Mouse (Mus musculus) heart, embryonic 12.5 days (tissue): ENCODE results near the gene Slc39a2. TPM values are rescaled to one million over a fixed set of nuclear protein-coding genes. Genes with fewer than 3 reads are reported as not detected.
A peak's percentile ranks its signal among the peaks of the same experiment; 100 is the strongest.

Experiments used
- ATAC-seq: fragments of 200-750 bp; cut with Nextera tagmentation; 2 replicates; pipeline ENCODE4 v1.8.0; 2017; ENCODE audit warnings: moderate TSS enrichment, moderate library complexity; ENCODE audit not compliant: insufficient number of reproducible peaks, low FRiP score
- H3K27ac ChIP-seq: fragments of 300-500 bp; sonication (generic); 2 replicates; pipeline ENCODE4 v1.5.1; 2016; ENCODE audit warnings: mild to moderate bottlenecking, moderate library complexity; ENCODE audit not compliant: poor library complexity, severe bottlenecking
- H3K27me3 ChIP-seq: fragments of 300-500 bp; sonication (generic); replicated peaks from 2 replicates; pipeline ENCODE4 v1.6.1; 2016; ENCODE audit warnings: mild to moderate bottlenecking, moderate library complexity
- H3K36me3 ChIP-seq: fragments of 300-500 bp; sonication (generic); 2 replicates; pipeline ENCODE4 v1.6.1; 2016; ENCODE audit warnings: mild to moderate bottlenecking, moderate library complexity
- H3K4me1 ChIP-seq: fragments of 300-500 bp; sonication (generic); replicated peaks from 2 replicates; pipeline ENCODE4 v1.6.1; 2016; ENCODE audit warnings: mild to moderate bottlenecking
- H3K4me2 ChIP-seq: fragments of 300-500 bp; sonication (generic); 2 replicates; pipeline ENCODE4 v1.6.1; 2016; ENCODE audit warnings: mild to moderate bottlenecking, moderate library complexity
- H3K4me3 ChIP-seq: fragments of 300-500 bp; sonication (generic); 2 replicates; pipeline ENCODE4 v1.5.1; 2016; ENCODE audit warnings: mild to moderate bottlenecking
- H3K9ac ChIP-seq: fragments of 300-500 bp; sonication (generic); 2 replicates; pipeline ENCODE4 v1.6.1; 2016; ENCODE audit warnings: mild to moderate bottlenecking, moderate library complexity
- H3K9me3 ChIP-seq: fragments of 300-500 bp; sonication (generic); replicated peaks from 2 replicates; pipeline ENCODE4 v1.6.1; 2016; ENCODE audit warnings: mild to moderate bottlenecking, moderate library complexity
- WGBS: fragments of 180-500 bp; shearing (Covaris S2); methylation state at CpG from one replicate; pipeline ENCODE4 v1.1.7; 2016; 5-methylcytosine and 5-hydroxymethylcytosine counted together
- polyA plus RNA-seq: library from polyadenylated mRNA; unstranded; fragments of >200 nt; fragmentation: Nextera tagmentation; extraction: Ambion mirVana; gene quantifications from 2 replicates; pipeline ENCODE4 v1.2.1, GENCODE M21; 2016

Gene Slc39a2
- polyA plus RNA-seq, 1 experiment from 2014 or later = 0.20 TPM

DNA sequence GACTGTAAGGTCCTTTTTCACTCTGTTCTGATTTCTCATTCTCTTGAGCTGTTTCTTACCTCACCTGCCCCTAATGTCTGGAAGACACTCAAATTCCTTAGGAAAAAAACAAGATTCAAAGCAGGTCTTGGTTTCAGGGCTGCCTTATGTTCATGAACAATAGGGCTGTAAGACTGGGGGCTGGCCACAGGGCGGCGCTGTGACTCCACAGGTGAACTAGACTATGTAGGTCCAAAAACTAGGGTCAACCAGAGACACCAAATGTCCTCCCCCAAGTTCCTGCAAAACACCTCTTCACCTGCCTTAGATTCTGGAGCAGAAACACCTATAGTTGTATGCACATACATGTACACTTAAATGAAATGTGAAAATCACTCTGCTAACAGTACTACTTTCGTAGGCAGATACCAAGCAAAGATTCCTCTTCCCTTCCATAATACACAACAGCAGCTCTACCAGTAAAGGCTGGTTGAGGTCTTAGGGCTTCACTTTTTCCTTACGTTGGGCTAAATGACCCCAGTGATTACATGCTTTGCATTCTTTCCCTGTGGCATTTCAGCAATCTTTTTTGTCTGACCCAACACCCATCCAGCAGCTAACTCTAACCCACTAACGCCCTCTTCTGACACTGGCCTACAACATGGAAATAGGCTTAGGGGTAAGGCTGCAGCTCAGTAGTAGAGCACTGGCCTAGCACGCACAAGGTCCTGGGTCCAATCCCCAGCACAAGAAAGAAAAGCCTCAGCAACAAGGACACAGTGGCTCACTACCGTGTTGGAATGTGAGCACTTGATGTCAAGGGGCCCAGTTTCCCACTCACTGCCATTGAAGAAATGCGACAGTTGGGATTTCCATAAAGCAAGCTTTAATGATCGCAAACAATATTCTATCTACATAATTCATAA is 10.4 kb downstream of the Slc39a2 start:
- Histone ChIP-seq H3K36me3 (peaks cover 31% of the 10 kb centered on the region), H3K4me3 (no peak overlapping the region), H3K4me1 (peaks cover 31% of the 10 kb centered on the region), H3K4me2 (no peak overlapping the region), H3K27me3 (no peaks in the 10 kb centered on the region), H3K9me3 (no peaks in the 10 kb centered on the region; the same call in 1 of the 2 replicates), H3K9ac (no peak overlapping the region), H3K27ac (0 out of 2 replicates have a peak overlapping the region, but pooled peaks have one; percentile 15)
- peak; percentile 19; the same call in 1 of the 2 replicates for ATAC-seq
- 46% methylated on average over 9 of the region's 9 CpGs for WGBS

DNA sequence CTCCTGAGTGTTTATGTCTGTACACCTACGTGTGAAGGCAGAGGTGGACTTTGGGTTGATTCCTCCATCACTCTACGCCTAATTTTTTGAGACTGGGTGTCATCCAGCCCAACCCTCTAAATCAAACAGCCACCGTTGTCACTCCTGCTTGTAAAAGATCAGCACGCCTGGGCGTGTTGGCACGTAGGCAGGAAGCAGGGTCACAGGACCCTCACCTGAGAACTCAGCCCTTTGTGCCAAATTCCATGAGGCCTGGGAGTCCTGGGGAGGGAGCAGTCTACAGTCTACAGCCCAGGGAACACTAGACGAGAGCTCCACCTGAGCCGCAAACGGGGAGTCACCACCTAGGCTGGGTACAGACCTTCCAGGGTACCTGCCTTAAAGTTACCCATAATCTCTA is 11.1 kb downstream of the Slc39a2 start:
- no peak for ATAC-seq
- Histone ChIP-seq H3K27me3 (no peaks in the 10 kb centered on the region), H3K27ac (0 out of 2 replicates have a peak overlapping the region, but pooled peaks have one; percentile 15), H3K9me3 (no peaks in the 10 kb centered on the region; the same call in 1 of the 2 replicates), H3K9ac (no peak overlapping the region), H3K36me3 (peaks cover 39% of the 10 kb centered on the region), H3K4me3 (no peak overlapping the region), H3K4me2 (no peak overlapping the region), H3K4me1 (peaks cover 31% of the 10 kb centered on the region)
- WGBS = 86% methylated on average over 9 of the region's 9 CpGs

DNA sequence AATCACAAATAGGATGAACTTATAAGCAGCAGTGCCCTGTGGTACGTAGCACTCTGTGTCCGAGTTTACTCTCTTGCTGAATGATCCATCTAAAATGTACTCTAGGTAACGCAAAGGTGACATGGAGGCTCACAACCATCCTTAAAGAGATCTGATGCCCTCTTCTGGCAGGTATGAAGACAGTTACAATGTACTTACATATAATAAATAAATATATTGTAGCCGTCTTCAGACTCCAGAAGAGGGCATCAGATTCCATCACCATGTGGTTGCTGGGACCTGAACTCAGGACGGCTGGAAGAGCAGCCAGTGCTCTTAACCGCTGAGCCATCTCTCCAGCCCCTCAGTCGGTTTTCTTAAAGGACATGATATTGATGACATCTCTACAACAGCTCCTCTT is 12.0 kb downstream of the Slc39a2 start:
- Histone ChIP-seq H3K27ac (no peak overlapping the region), H3K4me3 (no peak overlapping the region), H3K36me3 (peaks cover 48% of the 10 kb centered on the region), H3K9me3 (no peaks in the 10 kb centered on the region; the same call in 1 of the 2 replicates), H3K9ac (no peak overlapping the region), H3K27me3 (no peaks in the 10 kb centered on the region), H3K4me1 (peaks cover 31% of the 10 kb centered on the region), H3K4me2 (no peak overlapping the region)
- WGBS = 68% methylated on average over 7 of the region's 7 CpGs
- ATAC-seq = no peak

DNA sequence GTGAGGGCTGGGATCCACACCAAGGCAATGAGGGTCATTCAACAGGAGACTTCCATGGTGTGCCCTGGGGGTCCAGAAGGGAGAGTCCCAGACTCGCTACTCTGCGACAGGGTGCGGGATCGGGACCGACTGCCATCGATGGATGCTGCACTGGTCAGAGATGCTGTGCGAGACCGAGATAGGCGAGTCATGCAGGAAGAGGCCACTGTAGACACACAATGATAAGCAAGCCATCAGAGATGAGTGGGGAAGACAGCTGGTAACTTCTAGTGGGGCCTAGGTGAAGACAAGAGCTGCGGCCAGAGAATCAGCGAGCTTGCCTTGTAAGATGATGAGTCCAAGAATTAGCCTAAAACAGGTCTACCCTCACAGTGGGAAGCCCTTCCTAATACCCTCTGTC is 13.4 kb downstream of the Slc39a2 start:
- no peak overlapping the region for H3K4me3 ChIP-seq
- no peak overlapping the region for H3K9ac ChIP-seq
- ATAC-seq = 0 out of 2 replicates have a peak, but pooled peaks have one; percentile 26
- H3K27ac ChIP-seq = no peak overlapping the region
- H3K27me3 ChIP-seq = no peaks in the 10 kb centered on the region
- peaks cover 61% of the 10 kb centered on the region for H3K36me3 ChIP-seq
- H3K4me2 ChIP-seq = no peak overlapping the region
- H3K9me3 ChIP-seq = no peaks in the 10 kb centered on the region
- H3K4me1 ChIP-seq = peaks cover 31% of the 10 kb centered on the region
- WGBS = 72% methylated on average over 11 of the region's 11 CpGs

DNA sequence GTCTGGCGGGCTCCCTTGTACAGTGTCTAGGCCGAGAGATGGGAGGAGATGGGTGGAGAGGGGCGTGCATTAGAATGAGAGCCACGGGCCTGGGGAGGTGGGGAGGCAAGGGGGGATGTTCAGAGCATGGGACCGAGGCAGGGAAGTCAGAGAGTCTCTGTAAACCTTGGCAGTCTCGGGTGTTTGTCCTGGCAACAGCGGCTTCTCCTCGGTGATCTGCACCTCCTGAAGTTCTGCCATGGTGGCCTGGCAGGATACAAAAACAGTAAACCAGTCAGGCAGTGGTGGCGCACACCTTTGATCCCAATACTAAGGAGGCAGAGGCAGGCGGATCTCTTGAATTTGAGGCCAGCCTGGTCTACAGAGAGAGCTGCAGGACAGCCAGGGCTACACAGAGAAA is 18.6 kb downstream of the Slc39a2 start:
- no peak for ATAC-seq
- Histone ChIP-seq H3K27me3 (no peaks in the 10 kb centered on the region), H3K36me3 (peaks cover 48% of the 10 kb centered on the region), H3K9me3 (no peaks in the 10 kb centered on the region), H3K4me2 (peak overlapping the region; percentile 97), H3K27ac (no peak overlapping the region), H3K4me1 (peaks cover 38% of the 10 kb centered on the region), H3K9ac (no peak overlapping the region), H3K4me3 (no peak overlapping the region)
- WGBS = 85% methylated on average over 10 of the region's 10 CpGs

DNA sequence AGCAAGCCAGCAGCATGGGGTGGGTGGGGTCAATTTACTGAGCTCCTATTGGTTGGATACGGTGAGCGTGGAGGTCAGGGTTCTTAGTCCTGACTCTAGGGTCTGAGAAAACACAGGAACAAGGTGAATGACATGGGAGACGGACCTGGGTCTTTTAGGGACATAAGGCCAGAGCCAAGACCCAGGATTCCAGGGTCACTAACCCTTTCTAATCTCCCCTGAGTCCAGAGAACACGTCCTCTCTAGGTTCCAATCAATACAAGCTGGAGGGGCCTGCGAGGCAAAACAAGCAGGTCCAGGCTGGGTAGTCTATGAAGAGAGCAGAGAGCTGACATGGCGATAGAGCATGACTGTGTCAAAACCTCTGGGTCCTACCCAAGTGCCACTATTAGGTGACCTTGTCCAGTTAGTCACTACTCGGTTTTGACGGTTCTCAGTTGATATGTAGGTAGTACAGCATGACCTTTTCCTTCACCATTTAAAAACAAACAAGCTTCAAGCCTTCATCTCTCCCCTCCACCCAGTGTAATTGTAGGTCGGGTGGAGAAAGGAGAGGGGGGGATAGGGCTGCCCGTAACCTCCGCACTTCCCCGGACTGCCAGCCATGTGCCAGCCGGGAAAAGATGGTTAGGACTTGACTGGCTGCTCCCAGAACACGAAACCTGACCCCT is 19.8 kb downstream of the Slc39a2 start:
- Histone ChIP-seq H3K27ac (peak overlapping the region; percentile 91), H3K4me3 (peak overlapping the region; percentile 74), H3K4me1 (peaks cover 26% of the 10 kb centered on the region), H3K4me2 (peak overlapping the region; percentile 97), H3K9me3 (no peaks in the 10 kb centered on the region), H3K27me3 (no peaks in the 10 kb centered on the region), H3K9ac (peak overlapping the region; percentile 87), H3K36me3 (peaks cover 38% of the 10 kb centered on the region)
- peak; percentile 13; the same call in 1 of the 2 replicates for ATAC-seq
- 7% methylated on average over 14 of the region's 14 CpGs for WGBS

DNA sequence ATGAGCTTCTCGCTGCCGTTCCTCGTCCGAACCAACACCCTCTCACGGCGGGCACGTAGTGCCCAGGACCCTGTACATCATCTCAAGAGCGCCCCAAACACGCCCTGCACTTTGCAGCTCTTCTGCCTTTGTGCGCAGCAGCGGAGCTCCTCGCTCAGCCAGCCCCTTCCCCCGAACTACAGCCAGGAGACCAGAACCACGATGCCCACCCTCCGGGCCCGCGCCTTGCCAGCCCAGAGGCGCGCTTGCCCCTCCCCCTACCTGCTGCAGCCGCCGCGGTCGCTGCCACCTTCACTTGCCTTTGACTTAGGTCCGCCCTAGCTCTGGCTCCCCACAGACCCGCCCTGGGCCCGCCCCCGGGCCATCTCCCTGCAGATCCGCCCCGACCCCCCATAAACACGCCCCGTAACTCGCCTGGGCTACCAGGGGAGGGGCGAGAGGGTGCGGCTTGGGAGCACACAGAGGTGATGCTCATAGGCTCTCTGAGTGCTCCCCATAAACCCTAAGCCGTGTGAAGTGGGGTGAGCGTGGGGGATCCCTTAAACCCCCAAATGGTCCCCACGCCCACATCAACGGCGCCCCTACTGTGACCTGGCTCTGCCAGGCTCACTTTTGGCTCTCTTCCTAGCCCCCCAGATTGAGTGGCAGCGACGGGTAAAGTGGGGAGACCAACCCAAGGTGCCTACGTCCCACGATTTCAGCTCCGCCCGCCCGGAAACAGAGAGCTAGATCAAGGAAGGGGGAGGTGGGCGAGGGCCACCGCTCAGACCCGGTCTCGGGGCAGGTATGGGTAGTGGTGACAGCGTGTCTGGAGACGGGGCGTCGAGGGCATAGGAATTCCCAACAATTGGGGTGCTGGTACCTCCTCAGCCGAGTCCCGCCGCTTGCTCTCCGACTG is 20.6 kb downstream of the Slc39a2 start:
- Histone ChIP-seq H3K9me3 (no peaks in the 10 kb centered on the region), H3K4me3 (peak overlapping the region; percentile 74), H3K4me2 (peak overlapping the region; percentile 97), H3K9ac (peak overlapping the region; percentile 87), H3K4me1 (peaks cover 21% of the 10 kb centered on the region), H3K27ac (peak overlapping the region; percentile 91), H3K27me3 (no peaks in the 10 kb centered on the region), H3K36me3 (peaks cover 30% of the 10 kb centered on the region)
- ATAC-seq = peak; percentile 90
- WGBS = under 1% methylated on average over 58 of the region's 58 CpGs

DNA sequence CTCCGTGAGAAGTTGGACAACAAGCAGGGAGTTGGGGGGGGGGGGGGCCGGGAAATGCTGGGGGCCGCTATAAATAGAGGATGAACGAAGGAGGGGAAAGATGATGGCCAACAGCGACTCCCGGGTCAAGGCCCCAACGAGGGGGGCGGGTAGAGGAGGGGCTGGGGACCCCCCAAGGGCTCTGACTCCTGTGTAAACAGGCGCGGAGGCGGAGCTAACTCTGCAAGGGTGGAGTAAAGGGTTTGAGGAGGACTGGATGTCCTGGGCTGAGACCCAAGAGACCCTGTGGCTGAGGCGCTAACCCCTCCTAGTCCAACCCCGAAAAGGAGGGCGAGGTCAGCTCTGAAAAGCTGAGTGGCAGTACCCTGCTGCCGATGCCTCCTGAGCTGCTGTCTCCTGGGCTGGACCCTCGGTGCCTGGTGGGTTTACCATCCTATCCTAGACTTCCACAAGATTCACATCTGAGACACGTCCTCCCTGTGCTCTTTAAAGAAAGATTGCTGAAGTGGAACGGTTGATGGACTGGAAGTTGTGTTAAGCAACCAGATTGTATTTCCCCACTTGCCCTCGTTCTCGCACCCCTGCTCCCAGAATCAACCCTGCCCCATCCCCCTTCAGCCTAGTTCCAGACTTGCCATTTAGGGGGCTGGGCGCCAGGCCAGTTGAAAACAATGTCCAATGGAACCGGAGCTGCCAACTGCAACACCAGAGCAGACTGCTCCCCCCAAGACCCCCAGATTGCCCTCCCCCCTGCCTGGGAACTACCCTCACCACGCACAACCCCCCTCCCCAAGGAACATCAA is 21.5 kb downstream of the Slc39a2 start, which contains the start of gene Ndrg2:
Ndrg2 (minus strand) TSS at position 199 of the 803 bp plus-strand sequence.
- ATAC-seq = peak; percentile 75
- Histone ChIP-seq H3K4me1 (peaks cover 21% of the 10 kb centered on the region), H3K27me3 (no peaks in the 10 kb centered on the region), H3K9ac (peak within 1 kb of the TSS; percentile 87), H3K4me3 (peak within 1 kb of the TSS; percentile 74), H3K36me3 (peaks cover 22% of the 10 kb centered on the region), H3K4me2 (peak within 1 kb of the TSS; percentile 97), H3K27ac (peak within 1 kb of the TSS; percentile 91), H3K9me3 (no peaks in the 10 kb centered on the region)
- 3% methylated on average over 22 of the region's 23 CpGs for WGBS

DNA sequence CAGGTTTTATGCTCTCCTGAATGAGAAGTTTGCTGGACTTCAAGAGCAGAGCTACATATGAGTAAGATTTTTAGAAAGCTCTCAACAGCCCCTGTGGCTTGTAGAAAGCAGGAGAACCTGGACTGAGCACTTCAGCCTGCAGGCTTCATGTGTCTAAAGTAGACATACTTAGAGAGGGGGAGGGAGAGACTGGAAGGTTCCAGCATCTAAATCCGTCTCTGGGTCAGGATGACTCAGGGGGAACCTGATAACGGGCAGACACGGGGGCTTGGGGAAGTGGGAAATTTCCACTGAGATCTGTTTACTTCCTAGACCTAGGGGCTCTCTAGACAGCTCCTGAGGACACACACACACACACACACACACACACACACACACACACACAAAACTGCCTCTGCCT is 22.3 kb downstream of the Slc39a2 start:
- Histone ChIP-seq H3K4me2 (peak overlapping the region; percentile 19; the same call in 1 of the 2 replicates), H3K27ac (peak overlapping the region; percentile 91), H3K9ac (no peak overlapping the region), H3K27me3 (no peaks in the 10 kb centered on the region), H3K4me1 (peaks cover 21% of the 10 kb centered on the region), H3K4me3 (no peak overlapping the region), H3K9me3 (no peaks in the 10 kb centered on the region), H3K36me3 (peaks cover 13% of the 10 kb centered on the region)
- WGBS = 0% methylated on average over 3 of the region's 3 CpGs
- 0 out of 2 replicates have a peak, but pooled peaks have one; percentile 5 for ATAC-seq

DNA sequence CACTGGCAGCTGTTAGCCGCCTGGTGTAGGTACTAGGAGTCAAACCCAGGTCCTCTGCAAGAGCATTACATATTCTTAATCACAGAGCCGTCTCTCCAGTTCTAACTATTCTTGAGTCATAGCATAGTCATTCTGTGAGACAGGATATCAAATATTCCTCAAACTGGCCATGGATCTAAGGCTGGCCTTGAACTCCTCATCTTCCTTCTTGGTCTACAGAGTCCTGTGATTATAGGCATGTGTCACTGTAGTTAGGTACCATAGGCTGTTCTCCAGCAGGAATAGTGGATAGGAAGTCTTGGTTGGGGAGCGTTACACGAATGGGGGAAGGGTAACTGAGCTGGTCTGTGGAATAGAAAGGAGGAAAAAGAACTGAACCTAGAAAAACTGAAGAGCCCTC is 23.9 kb downstream of the Slc39a2 start:
- WGBS = 86% methylated on average over 4 of the region's 4 CpGs
- Histone ChIP-seq H3K27ac (no peak overlapping the region), H3K4me2 (no peak overlapping the region), H3K36me3 (no peaks in the 10 kb centered on the region), H3K4me3 (no peak overlapping the region), H3K27me3 (no peaks in the 10 kb centered on the region), H3K4me1 (peaks cover 25% of the 10 kb centered on the region), H3K9me3 (no peaks in the 10 kb centered on the region), H3K9ac (no peak overlapping the region)
- no peak for ATAC-seq
